Mouse (Mus musculus): ENCODE data around the gene Ccdc58.
"Not testable (repeated sequence)": the region's sequence is repeated elsewhere in the genome, so short reads cannot be mapped to it uniquely, and the experiment has no call there.

Ccdc58 gene

GRCm38 (mm10) chr16:36079916-36080315 is 8.4 kb downstream of the Ccdc58 start:
- DNase-seq = no peak

- peak; percentile 66 for DNase-seq
Measured at GRCm38 (mm10) chr16:36087846-36088245, 16.4 kb downstream of the Ccdc58 start.

- peak; percentile 51 for DNase-seq
Measured at GRCm38 (mm10) chr16:36089065-36089464, 17.6 kb downstream of the Ccdc58 start.

- DNase-seq = peak; percentile 80
Measured at GRCm38 (mm10) chr16:36089850-36090616, 18.5 kb downstream of the Ccdc58 start.

- no peak for DNase-seq
Measured at GRCm38 (mm10) chr16:36090785-36091509, 19.5 kb downstream of the Ccdc58 start.

- no peak for DNase-seq
Measured at GRCm38 (mm10) chr16:36094079-36094478, 22.6 kb downstream of the Ccdc58 start.

GRCm38 (mm10) chr16:36097813-36098499 is 26.5 kb downstream of the Ccdc58 start:
- not testable (repeated sequence) for DNase-seq

- no peak for DNase-seq
Measured at GRCm38 (mm10) chr16:36101526-36101925, 30.0 kb downstream of the Ccdc58 start.

GRCm38 (mm10) chr16:36102211-36102610 is 30.7 kb downstream of the Ccdc58 start:
- DNase-seq = no peak

- not testable (repeated sequence) for DNase-seq
Measured at GRCm38 (mm10) chr16:36111486-36111885, 40.0 kb downstream of the Ccdc58 start.

GRCm38 (mm10) chr16:36115751-36116150 is 44.3 kb downstream of the Ccdc58 start:
- DNase-seq = peak; percentile 25

GRCm38 (mm10) chr16:36128092-36128491 is 56.6 kb downstream of the Ccdc58 start:
- peak; percentile 9 for DNase-seq

GRCm38 (mm10) chr16:36131141-36131540 is 59.7 kb downstream of the Ccdc58 start, which contains the start of gene Csta1:
TSS of gene Csta1 (minus strand) at chr16:36131241.
- DNase-seq = no peak

GRCm38 (mm10) chr16:36138201-36138600 is 66.7 kb downstream of the Ccdc58 start:
- DNase-seq = no peak

All from kidney, adult 9 months (tissue).